Mouse (Mus musculus): ENCODE data around the gene Galk1. TPM values are rescaled to one million over a fixed set of nuclear protein-coding genes. Genes with fewer than 3 reads are reported as not detected.

Galk1 gene
- polyA plus RNA-seq, 1 experiment, result 83.2 TPM

GRCm38 (mm10) chr11:116004840-116005700, 7.4 kb downstream of the Galk1 start:
- Histone ChIP-seq H3K4me1 (ENCODE audit: control insufficient read depth, insufficient read depth, low read length) (peaks cover 7% of the 10 kb centered on the region), H3K27ac (ENCODE audit: insufficient read depth, low read depth, low read length) (no peak overlapping the region), H3K4me3 (ENCODE audit: insufficient read depth, low read depth, low read length) (peak overlapping the region; percentile 38; the same call in 1 of the 2 replicates), H3K27me3 (replicated peaks; ENCODE audit: control insufficient read depth, insufficient read depth, low read length) (no peaks in the 10 kb centered on the region), H3K36me3 (ENCODE audit: control insufficient read depth, insufficient read depth, low read length) (no peaks in the 10 kb centered on the region)
- TF ChIP-seq CTCF (conservative IDR thresholded peaks at IDR 0.05; ENCODE audit: insufficient read depth, insufficient read length, low read depth, low read length), result peak; percentile 46; the same call in 1 of the 2 replicates
- no peak for TF ChIP-seq POLR2A (IDR thresholded peaks at IDR 0.05; ENCODE audit: low read depth, low read length)
- 5% methylated on average over 54 of the region's 54 CpGs for WGBS
- DNase-seq, result peak; percentile 80

DNA sequence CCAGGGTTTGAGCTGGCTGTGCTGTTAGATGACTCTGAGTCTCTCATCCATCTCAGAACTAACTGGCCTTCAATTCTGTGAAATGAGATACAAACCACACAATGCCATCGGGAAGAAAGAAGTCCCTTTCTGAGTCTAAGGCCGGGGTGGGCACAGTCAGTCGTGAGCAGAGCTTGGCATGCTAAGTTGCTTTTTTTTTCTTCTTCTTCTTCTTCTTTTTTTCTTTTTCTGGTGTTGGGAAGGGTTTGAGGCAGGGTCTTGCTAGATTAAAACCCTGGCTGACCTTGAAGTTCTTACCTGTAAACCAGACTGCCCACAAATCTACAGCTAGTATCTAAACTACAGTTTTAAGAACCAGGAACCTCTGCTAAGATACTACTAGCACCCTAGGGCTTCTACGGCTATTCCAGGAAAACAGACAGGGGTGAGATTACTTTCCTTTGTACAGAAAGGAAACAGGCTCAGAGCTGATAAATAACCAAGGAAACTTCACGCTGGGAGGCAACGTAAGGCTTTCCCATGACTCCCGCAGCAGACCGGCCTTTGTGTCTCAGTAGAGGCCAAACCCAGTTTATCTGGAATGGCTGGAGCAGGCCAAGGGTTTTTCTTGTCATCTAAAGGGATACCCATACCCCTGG, 8.2 kb downstream of the Galk1 start:
- TF ChIP-seq CTCF (conservative IDR thresholded peaks at IDR 0.05; ENCODE audit: insufficient read depth, insufficient read length, low read depth, low read length) (no peak), POLR2A (IDR thresholded peaks at IDR 0.05; ENCODE audit: low read depth, low read length) (no peak)
- Histone ChIP-seq H3K27ac (ENCODE audit: insufficient read depth, low read depth, low read length) (no peak overlapping the region), H3K36me3 (ENCODE audit: control insufficient read depth, insufficient read depth, low read length) (no peaks in the 10 kb centered on the region), H3K4me1 (ENCODE audit: control insufficient read depth, insufficient read depth, low read length) (peaks cover 7% of the 10 kb centered on the region), H3K4me3 (ENCODE audit: insufficient read depth, low read depth, low read length) (peak overlapping the region; percentile 38; the same call in 1 of the 2 replicates), H3K27me3 (replicated peaks; ENCODE audit: control insufficient read depth, insufficient read depth, low read length) (no peaks in the 10 kb centered on the region)
- WGBS, result 34% methylated on average over 8 of the region's 8 CpGs
- DNase-seq, result no peak

DNA sequence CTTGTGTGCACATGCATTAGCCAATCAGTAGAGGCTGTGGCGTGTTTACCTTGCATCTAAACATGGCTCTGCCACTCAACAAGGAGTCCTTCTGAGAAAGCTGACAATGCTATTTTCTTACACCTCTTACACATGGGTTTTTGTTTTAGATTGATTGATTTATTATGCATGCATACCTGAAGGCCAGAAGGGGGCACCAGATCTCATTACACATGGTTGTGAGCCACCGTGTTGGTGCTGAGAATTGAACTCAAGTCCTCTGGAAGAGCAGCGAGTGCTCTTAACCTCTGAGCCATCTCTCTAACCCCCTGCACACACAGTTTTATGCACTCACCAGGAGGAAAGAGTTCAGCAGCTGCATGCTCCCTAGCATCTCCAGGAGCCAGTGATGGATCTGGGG, 9.6 kb downstream of the Galk1 start:
- Histone ChIP-seq H3K36me3 (ENCODE audit: control insufficient read depth, insufficient read depth, low read length) (no peaks in the 10 kb centered on the region), H3K27ac (ENCODE audit: insufficient read depth, low read depth, low read length) (no peak overlapping the region), H3K4me3 (ENCODE audit: insufficient read depth, low read depth, low read length) (no peak overlapping the region), H3K4me1 (ENCODE audit: control insufficient read depth, insufficient read depth, low read length) (peaks cover 7% of the 10 kb centered on the region), H3K27me3 (replicated peaks; ENCODE audit: control insufficient read depth, insufficient read depth, low read length) (no peaks in the 10 kb centered on the region)
- no peak for TF ChIP-seq POLR2A (IDR thresholded peaks at IDR 0.05; ENCODE audit: low read depth, low read length)
- TF ChIP-seq CTCF (conservative IDR thresholded peaks at IDR 0.05; ENCODE audit: insufficient read depth, insufficient read length, low read depth, low read length), result no peak
- 84% methylated on average over 3 of the region's 3 CpGs for WGBS
- DNase-seq, result no peak

- 68% methylated on average over 6 of the region's 6 CpGs for WGBS
- H3K4me1 ChIP-seq (ENCODE audit: control insufficient read depth, insufficient read depth, low read length), result peaks cover 7% of the 10 kb centered on the region
- no peak for TF ChIP-seq CTCF (conservative IDR thresholded peaks at IDR 0.05; ENCODE audit: insufficient read depth, insufficient read length, low read depth, low read length)
- TF ChIP-seq POLR2A (IDR thresholded peaks at IDR 0.05; ENCODE audit: low read depth, low read length), result no peak
- H3K4me3 ChIP-seq (ENCODE audit: insufficient read depth, low read depth, low read length), result no peak overlapping the region
- H3K27me3 ChIP-seq (replicated peaks; ENCODE audit: control insufficient read depth, insufficient read depth, low read length), result no peaks in the 10 kb centered on the region
- no peak for DNase-seq
- H3K36me3 ChIP-seq (ENCODE audit: control insufficient read depth, insufficient read depth, low read length), result no peaks in the 10 kb centered on the region
- H3K27ac ChIP-seq (ENCODE audit: insufficient read depth, low read depth, low read length), result no peak overlapping the region
These were observed 10.8 kb downstream of the Galk1 start for GRCm38 (mm10) chr11:116001725-116002124.

DNA sequence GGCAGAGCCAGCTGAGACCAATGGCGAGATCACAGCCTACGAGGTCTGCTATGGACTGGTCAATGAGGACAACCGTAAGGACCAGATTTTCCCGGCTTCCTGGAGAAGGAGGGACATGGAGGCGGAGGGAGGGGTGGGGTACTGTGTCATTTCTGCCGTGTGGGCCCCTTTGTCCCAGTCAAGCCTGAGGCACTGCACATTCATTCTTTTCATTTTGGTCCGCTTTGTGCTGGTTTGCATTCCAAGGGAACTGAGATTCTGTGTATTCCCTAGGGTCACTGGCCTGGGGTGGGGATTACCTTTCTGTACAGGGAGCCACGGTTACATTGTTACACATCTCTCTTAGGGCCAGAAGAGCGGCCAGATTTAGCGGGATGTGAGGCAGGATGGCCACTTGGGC, 11.9 kb downstream of the Galk1 start:
- Histone ChIP-seq H3K4me1 (ENCODE audit: control insufficient read depth, insufficient read depth, low read length) (peaks cover 6% of the 10 kb centered on the region), H3K27ac (ENCODE audit: insufficient read depth, low read depth, low read length) (no peak overlapping the region), H3K4me3 (ENCODE audit: insufficient read depth, low read depth, low read length) (no peak overlapping the region), H3K27me3 (replicated peaks; ENCODE audit: control insufficient read depth, insufficient read depth, low read length) (no peaks in the 10 kb centered on the region), H3K36me3 (ENCODE audit: control insufficient read depth, insufficient read depth, low read length) (no peaks in the 10 kb centered on the region)
- DNase-seq, result no peak
- 60% methylated on average over 10 of the region's 10 CpGs for WGBS
- TF ChIP-seq POLR2A (IDR thresholded peaks at IDR 0.05; ENCODE audit: low read depth, low read length) (no peak), CTCF (conservative IDR thresholded peaks at IDR 0.05; ENCODE audit: insufficient read depth, insufficient read length, low read depth, low read length) (no peak)

DNA sequence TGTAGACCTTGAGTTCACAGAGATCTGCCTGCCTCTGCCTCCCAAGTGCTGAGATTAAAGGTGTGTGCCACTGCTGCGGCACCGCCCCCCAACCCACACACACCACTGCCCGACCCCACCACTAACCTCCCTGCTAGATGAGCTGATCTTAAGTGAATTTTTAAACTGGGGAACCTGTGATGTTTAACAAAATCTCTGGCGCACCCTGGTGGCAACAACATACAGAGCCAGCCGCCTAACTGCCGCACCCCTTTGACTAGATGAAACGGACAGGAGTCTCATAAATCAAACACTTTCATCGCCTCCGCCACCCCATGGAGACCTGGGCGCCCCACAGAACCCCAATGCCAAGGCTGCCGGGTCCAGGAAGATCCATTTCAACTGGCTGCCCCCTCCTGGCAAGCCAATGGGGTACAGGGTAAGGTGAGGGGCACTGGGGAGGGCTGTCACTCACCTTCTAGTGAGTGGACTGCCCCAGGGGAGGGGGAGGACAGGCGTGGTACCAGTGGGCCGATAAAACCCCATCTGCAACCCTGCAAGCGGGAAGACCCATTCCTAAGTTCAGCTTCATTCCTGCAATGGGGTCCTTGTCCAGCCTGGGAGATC, 12.9 kb downstream of the Galk1 start:
- WGBS, result 11% methylated on average over 14 of the region's 14 CpGs

GRCm38 (mm10) chr11:115999027-115999426, 13.5 kb downstream of the Galk1 start:
- H3K27me3 ChIP-seq (replicated peaks; ENCODE audit: control insufficient read depth, insufficient read depth, low read length), result no peaks in the 10 kb centered on the region
- H3K27ac ChIP-seq (ENCODE audit: insufficient read depth, low read depth, low read length), result no peak overlapping the region
- TF ChIP-seq CTCF (conservative IDR thresholded peaks at IDR 0.05; ENCODE audit: insufficient read depth, insufficient read length, low read depth, low read length), result no peak
- no peak for TF ChIP-seq POLR2A (IDR thresholded peaks at IDR 0.05; ENCODE audit: low read depth, low read length)
- no peak for DNase-seq
- no peak overlapping the region for H3K4me3 ChIP-seq (ENCODE audit: insufficient read depth, low read depth, low read length)
- no peaks in the 10 kb centered on the region for H3K4me1 ChIP-seq (ENCODE audit: control insufficient read depth, insufficient read depth, low read length)
- WGBS, result 64% methylated on average over 7 of the region's 7 CpGs
- H3K36me3 ChIP-seq (ENCODE audit: control insufficient read depth, insufficient read depth, low read length), result no peaks in the 10 kb centered on the region

More for the DNA sequence above, 12.9 kb downstream of the Galk1 start:
- no peaks in the 10 kb centered on the region; the same call in 1 of the 2 replicates for H3K4me1 ChIP-seq (ENCODE audit: control insufficient read depth, insufficient read depth, low read length)
- H3K27ac ChIP-seq (ENCODE audit: insufficient read depth, low read depth, low read length), result no peak overlapping the region
- no peaks in the 10 kb centered on the region for H3K27me3 ChIP-seq (replicated peaks; ENCODE audit: control insufficient read depth, insufficient read depth, low read length)
- H3K36me3 ChIP-seq (ENCODE audit: control insufficient read depth, insufficient read depth, low read length), result no peaks in the 10 kb centered on the region
- no peak overlapping the region for H3K4me3 ChIP-seq (ENCODE audit: insufficient read depth, low read depth, low read length)
- DNase-seq, result peak; percentile 81
- TF ChIP-seq CTCF (conservative IDR thresholded peaks at IDR 0.05; ENCODE audit: insufficient read depth, insufficient read length, low read depth, low read length) (peak; percentile 68), POLR2A (IDR thresholded peaks at IDR 0.05; ENCODE audit: low read depth, low read length) (no peak)

Data from kidney, adult 2 months (tissue).